Mouse (Mus musculus) erythroblast, embryonic 14.5 days (primary cell): ENCODE measurements around the gene St3gal5. TPM values are rescaled to one million over a fixed set of nuclear protein-coding genes. Genes with fewer than 3 reads are reported as not detected.

Experiments
- H3K27me3 ChIP-seq: 2 replicates; pipeline ENCODE4 v1.6.1; 2012; ENCODE audit warnings: inconsistent platforms; ENCODE audit not compliant: control insufficient read depth
- H3K36me3 ChIP-seq: 2 replicates; pipeline ENCODE4 v1.6.1; 2012; ENCODE audit warnings: mild to moderate bottlenecking, inconsistent platforms; ENCODE audit not compliant: control insufficient read depth
- H3K4me1 ChIP-seq: 2 replicates; pipeline ENCODE4 v1.6.1; 2012; ENCODE audit warnings: inconsistent platforms; ENCODE audit not compliant: control insufficient read depth
- H3K4me3 ChIP-seq: replicated peaks from 2 replicates; pipeline ENCODE3; 2012; ENCODE audit warnings: moderate library complexity, mild to moderate bottlenecking, inconsistent platforms
- H3K9me3 ChIP-seq: 2 replicates; pipeline ENCODE4 v1.6.1; 2012; ENCODE audit warnings: low read length, inconsistent platforms, mixed read lengths; ENCODE audit not compliant: control insufficient read depth
- GATA1 ChIP-seq: IDR thresholded peaks from 2 replicates; pipeline ENCODE4 v1.6.1; 2012; ENCODE audit warnings: low read length, inconsistent platforms, mixed read lengths
- TAL1 ChIP-seq: IDR thresholded peaks from 3 replicates; pipeline ENCODE4 v1.6.1; 2012; ENCODE audit warnings: low read length, inconsistent platforms, mixed read lengths
- polyA plus RNA-seq: library from polyadenylated mRNA; stranded (reverse); fragments of >175 nt; gene quantifications from 2 replicates; pipeline ENCODE4 v1.2.3, GENCODE M21; 2012

St3gal5 gene
- polyA plus RNA-seq, 1 experiment: 56.9 TPM

GRCm38 (mm10) chr6:72063718-72064117 is 33.7 kb upstream of the St3gal5 start:
- TF ChIP-seq GATA1 (no peak), TAL1 (no peak)

GRCm38 (mm10) chr6:72065988-72066387 is 31.4 kb upstream of the St3gal5 start:
- Histone ChIP-seq H3K4me3 (no peak overlapping the region), H3K27me3 (no peaks in the 10 kb centered on the region), H3K9me3 (no peaks in the 10 kb centered on the region), H3K4me1 (no peaks in the 10 kb centered on the region), H3K36me3 (no peaks in the 10 kb centered on the region)
- no peak for TF ChIP-seq GATA1

More at GRCm38 (mm10) chr6:72063718-72064117, 33.7 kb upstream of the St3gal5 start:
- no peaks in the 10 kb centered on the region for H3K9me3 ChIP-seq
- no peaks in the 10 kb centered on the region for H3K4me1 ChIP-seq
- no peak overlapping the region for H3K4me3 ChIP-seq
- no peaks in the 10 kb centered on the region for H3K36me3 ChIP-seq
- H3K27me3 ChIP-seq: 0 out of 2 replicates have a peak, but pooled peaks cover 3% of the 10 kb centered on the region

- Histone ChIP-seq H3K4me1 (no peaks in the 10 kb centered on the region), H3K9me3 (no peaks in the 10 kb centered on the region), H3K36me3 (no peaks in the 10 kb centered on the region), H3K27me3 (no peaks in the 10 kb centered on the region), H3K4me3 (no peak overlapping the region)
- no peak for TF ChIP-seq GATA1
Observed at GRCm38 (mm10) chr6:72068436-72068835, 29.0 kb upstream of the St3gal5 start.

- Histone ChIP-seq H3K27me3 (peaks cover 3% of the 10 kb centered on the region), H3K4me1 (no peaks in the 10 kb centered on the region), H3K36me3 (no peaks in the 10 kb centered on the region), H3K9me3 (no peaks in the 10 kb centered on the region), H3K4me3 (no peak overlapping the region)
- TF ChIP-seq TAL1 (no peak), GATA1 (no peak)
Observed at GRCm38 (mm10) chr6:72071281-72071870, 26.0 kb upstream of the St3gal5 start.

- peaks cover 8% of the 10 kb centered on the region for H3K27me3 ChIP-seq
- TF ChIP-seq TAL1 (no peak), GATA1 (no peak)
- H3K9me3 ChIP-seq: no peaks in the 10 kb centered on the region; the same call in 1 of the 2 replicates
- H3K4me1 ChIP-seq: no peaks in the 10 kb centered on the region
- no peaks in the 10 kb centered on the region for H3K36me3 ChIP-seq
- H3K4me3 ChIP-seq: no peak overlapping the region
Observed at GRCm38 (mm10) chr6:72073781-72074180, 23.6 kb upstream of the St3gal5 start.

- Histone ChIP-seq H3K36me3 (no peaks in the 10 kb centered on the region), H3K27me3 (peaks cover 8% of the 10 kb centered on the region), H3K9me3 (peaks cover 18% of the 10 kb centered on the region), H3K4me3 (no peak overlapping the region), H3K4me1 (no peaks in the 10 kb centered on the region)
- no peak for TF ChIP-seq TAL1
- no peak for TF ChIP-seq GATA1
Observed at GRCm38 (mm10) chr6:72076512-72076911, 20.9 kb upstream of the St3gal5 start.

GRCm38 (mm10) chr6:72078178-72078577 is 19.2 kb upstream of the St3gal5 start:
- Histone ChIP-seq H3K9me3 (peaks cover 25% of the 10 kb centered on the region), H3K27me3 (peaks cover 8% of the 10 kb centered on the region)
- TF ChIP-seq TAL1: no peak
- TF ChIP-seq GATA1: no peak

GRCm38 (mm10) chr6:72081318-72082024 is 15.9 kb upstream of the St3gal5 start:
- Histone ChIP-seq H3K9me3 (peaks cover 25% of the 10 kb centered on the region), H3K4me3 (no peak overlapping the region), H3K36me3 (no peaks in the 10 kb centered on the region), H3K4me1 (no peaks in the 10 kb centered on the region), H3K27me3 (peaks cover 5% of the 10 kb centered on the region)
- TF ChIP-seq GATA1 (no peak), TAL1 (no peak)

More at GRCm38 (mm10) chr6:72078178-72078577, 19.2 kb upstream of the St3gal5 start:
- no peaks in the 10 kb centered on the region for H3K4me1 ChIP-seq
- H3K4me3 ChIP-seq: no peak overlapping the region
- H3K36me3 ChIP-seq: no peaks in the 10 kb centered on the region

GRCm38 (mm10) chr6:72087402-72087801 is 10.0 kb upstream of the St3gal5 start:
- Histone ChIP-seq H3K27me3 (peaks cover 32% of the 10 kb centered on the region), H3K4me1 (peaks cover 2% of the 10 kb centered on the region), H3K36me3 (no peaks in the 10 kb centered on the region), H3K9me3 (peaks cover 1% of the 10 kb centered on the region), H3K4me3 (no peak overlapping the region)
- TF ChIP-seq GATA1: no peak
- TF ChIP-seq TAL1: no peak

- Histone ChIP-seq H3K4me3 (no peak overlapping the region), H3K9me3 (no peaks in the 10 kb centered on the region), H3K27me3 (peaks cover 34% of the 10 kb centered on the region), H3K36me3 (no peaks in the 10 kb centered on the region), H3K4me1 (peaks cover 8% of the 10 kb centered on the region)
- no peak for TF ChIP-seq TAL1
- no peak for TF ChIP-seq GATA1
Observed at GRCm38 (mm10) chr6:72089865-72090264, 7.5 kb upstream of the St3gal5 start.
